Mouse (Mus musculus) kidney, postnatal 14 days (tissue): Measurements from ENCODE around the gene Gbx1.
"Not testable (repeated sequence)": the region's sequence is repeated elsewhere in the genome, so short reads cannot be mapped to it uniquely, and the experiment has no call there.

ENCODE experiments used
- DNase-seq: peaks from one replicate; pipeline ENCODE4 v3.0.0; 2022; ENCODE audit warnings: mixed read lengths

The Gbx1 gene

GRCm38 (mm10) chr5:24526889-24527230 lies at the start of gene Gbx1:
TSS of gene Gbx1 (minus strand) at chr5:24527202.
- peak; percentile 26 for DNase-seq

DNA sequence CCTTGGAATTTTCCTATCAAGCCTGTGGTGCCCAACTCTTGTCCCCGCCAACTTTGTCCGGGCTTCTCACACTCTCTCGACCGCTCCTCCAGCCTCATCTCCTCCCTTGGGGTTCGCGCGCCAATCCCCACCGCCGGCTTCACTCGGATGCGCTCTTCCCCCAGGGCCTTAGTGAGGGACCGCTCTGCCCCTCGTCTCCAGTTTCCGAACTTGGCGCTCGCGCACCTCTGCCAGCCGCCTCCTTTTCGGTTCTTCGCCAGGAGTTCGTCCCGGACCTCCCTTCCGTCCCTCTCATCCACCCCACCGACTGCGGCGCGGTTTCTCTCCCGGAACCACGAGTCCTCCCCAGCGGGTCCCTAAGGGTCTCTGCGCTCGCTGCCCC lies 49.8 kb upstream of the Gbx1 start:
- no peak for DNase-seq

GRCm38 (mm10) chr5:24575948-24576347 lies 48.9 kb upstream of the Gbx1 start:
- DNase-seq: no peak

- DNase-seq: no peak
These were observed 29.7 kb upstream of the Gbx1 start, which contains the start of gene 4931409K22Rik for GRCm38 (mm10) chr5:24556709-24557108. TSS of gene 4931409K22Rik (minus strand) at chr5:24556809.

GRCm38 (mm10) chr5:24555335-24555734 lies 28.3 kb upstream of the Gbx1 start:
- not testable (repeated sequence) for DNase-seq

DNA sequence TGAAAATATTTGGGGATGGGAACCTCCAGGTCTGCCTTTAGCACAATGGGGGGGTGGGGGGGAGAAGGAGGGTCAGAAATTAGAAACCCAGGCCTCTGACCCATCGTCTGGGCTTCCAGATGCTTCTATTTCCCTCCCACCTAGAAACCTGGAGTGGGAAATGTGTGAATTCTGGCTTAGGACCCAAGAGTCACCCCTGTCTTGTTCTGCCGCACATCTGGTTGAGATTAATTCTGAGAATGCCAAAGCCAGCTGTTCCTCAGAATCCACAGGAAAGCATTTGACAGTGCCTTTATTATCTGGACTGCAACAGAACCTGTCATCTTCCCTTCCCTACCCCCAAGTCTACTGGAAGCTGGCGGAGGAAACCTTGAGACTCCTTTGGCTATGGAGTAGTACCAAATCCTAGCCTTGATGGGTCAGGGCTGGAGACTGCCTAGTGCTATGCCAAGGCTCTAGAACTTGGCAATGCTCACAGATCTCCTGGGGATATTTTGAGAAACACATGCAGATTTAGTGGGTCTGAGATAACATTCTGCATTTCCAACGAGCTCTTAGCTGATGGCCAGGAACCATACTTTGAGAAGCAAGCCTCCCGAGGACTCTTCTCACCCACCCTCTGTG lies 26.7 kb upstream of the Gbx1 start:
- DNase-seq: no peak

DNA sequence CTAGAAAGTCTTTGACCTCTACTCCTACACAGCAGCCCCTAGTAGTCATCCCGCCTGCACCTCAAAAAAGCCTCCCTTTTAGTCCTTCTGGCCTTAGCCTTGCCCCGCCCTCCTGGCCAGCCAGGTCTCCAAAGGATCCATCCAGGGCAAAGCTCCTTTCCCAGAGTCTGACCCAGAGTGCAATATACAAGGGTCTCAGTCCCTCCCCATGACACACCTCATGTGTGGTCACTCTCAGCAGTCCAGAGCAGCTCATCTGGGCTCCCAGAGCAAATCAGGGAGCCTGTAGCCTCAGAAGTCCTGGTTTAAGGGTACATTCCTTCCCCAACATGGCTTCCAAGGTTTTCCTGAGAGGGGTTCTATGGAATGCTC lies 24.3 kb upstream of the Gbx1 start:
- no peak for DNase-seq

DNA sequence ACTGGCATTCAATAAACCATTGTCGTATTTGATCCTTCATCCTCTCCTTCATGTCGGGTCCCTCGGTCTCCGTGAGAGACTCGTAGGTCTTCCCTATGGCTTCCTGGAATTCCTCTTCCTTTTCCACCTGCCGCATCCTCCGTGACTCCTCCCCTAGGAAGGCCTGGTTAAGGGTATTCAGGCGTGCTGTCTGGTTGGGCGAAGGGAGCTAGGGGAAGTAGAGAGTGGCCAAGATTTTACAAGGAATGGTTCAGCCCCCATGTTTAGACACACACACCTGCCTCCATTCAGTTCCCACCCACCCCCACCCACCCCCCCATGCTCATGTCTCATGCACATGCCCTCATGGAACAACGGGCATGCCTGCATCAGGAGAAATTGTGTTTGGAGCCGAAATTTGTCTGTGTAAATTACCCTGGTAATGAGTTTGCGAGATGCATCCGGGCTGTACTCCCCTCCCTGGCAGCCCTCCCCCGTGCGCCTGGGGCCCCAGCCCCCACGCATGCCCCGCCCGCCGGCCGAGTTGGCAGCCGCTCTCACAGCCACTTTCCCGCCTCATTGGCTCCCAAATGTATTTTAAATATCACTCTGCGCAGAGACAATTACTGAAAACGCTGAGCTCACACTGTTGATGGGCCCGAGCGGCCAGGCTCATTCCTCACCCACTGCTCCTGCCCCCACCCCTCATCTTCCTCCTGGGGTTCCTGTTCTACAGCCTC lies 23.8 kb upstream of the Gbx1 start:
- DNase-seq: peak; percentile 67

- DNase-seq: no peak
These were observed 15.6 kb upstream of the Gbx1 start for GRCm38 (mm10) chr5:24542643-24543042.

DNA sequence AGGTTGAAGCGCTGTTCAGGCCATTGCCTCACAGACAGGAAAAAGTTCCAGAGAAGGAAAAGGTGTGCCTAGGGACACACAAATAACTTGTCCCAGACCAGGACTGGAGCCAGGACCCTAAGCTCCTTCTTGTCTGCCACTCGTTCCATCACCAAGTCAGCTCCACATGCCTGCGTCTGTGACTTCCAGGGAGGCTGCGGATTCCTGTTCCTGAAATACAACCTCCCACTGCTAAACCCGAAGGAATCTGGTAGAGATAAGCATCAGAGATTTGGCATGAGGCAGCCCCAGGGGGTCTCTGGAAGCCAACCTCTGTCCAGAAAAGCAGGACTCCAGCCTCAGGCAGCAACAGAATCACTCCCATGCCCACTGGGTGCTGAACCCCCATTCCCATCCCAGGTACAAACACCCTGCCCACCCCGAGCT lies 14.2 kb upstream of the Gbx1 start:
- no peak for DNase-seq

GRCm38 (mm10) chr5:24540387-24541143 lies 13.6 kb upstream of the Gbx1 start, which contains the start of gene Asb10:
TSS of gene Asb10 (minus strand) at chr5:24540978.
- peak; percentile 73 for DNase-seq

- no peak for DNase-seq
These were observed 12.7 kb upstream of the Gbx1 start for GRCm38 (mm10) chr5:24539571-24540296.

DNA sequence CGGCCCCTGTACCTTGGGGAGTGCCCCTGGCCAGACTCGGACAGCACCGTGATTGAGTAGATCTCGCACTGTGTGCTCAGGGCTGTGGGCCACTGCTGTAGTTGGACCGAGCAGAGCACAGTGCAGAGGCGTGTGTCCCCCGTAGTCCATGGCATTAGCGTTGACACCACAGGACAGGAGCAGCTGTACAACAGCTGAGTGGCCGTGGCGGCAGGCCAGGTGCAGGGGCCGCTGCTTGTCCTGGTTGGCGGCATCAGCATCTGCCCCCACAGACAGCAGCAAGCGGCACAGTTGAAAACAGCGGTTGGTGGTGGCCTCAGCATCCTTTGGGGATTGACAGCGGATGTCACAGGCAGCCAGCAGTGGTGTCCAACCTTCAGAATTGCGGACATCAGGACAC lies 10.6 kb upstream of the Gbx1 start:
- DNase-seq: no peak

GRCm38 (mm10) chr5:24536511-24536910 lies 9.5 kb upstream of the Gbx1 start:
- DNase-seq: no peak

DNA sequence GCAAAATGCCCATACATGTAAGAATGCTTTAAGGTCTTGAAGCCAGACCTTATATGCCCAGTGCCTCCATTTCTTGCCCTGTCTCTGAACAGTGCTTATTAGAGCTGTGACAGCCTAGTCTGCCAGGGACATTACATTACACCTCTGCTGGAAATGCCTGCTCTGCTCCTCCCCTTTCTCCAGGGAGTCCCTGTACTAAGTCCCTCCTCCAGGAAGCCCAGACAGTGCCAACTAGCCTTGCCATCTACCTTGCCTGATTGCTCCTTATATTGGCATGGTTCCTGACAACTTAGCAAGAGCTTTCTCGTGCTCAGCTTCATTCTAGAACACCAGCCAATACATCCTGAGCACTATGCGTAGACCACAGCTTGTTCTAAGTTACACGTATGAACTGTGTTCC lies 8.7 kb upstream of the Gbx1 start:
- DNase-seq: no peak

GRCm38 (mm10) chr5:24534292-24534691 lies 7.3 kb upstream of the Gbx1 start:
- no peak for DNase-seq

DNA sequence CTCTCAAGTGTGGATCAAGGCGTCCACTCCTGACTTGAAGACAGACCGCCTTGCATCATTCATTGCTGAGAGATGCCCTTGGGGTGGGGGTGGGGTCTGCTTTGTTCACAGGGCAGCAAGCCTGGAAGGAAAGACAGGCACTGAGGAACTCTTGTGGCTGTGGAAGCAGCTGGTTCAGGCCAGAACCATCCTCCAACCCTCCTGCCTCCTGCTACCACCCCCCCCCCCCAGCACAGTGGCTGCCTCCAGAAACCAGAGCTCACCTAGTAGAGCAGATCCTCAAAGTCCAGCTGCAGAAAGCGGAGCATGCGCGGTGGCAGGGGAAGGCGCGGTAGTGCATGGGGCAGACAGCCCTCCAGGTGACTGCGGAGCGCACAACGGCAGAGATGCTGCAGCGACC lies 6.4 kb upstream of the Gbx1 start:
- DNase-seq: no peak

GRCm38 (mm10) chr5:24530042-24530689 lies 3.2 kb upstream of the Gbx1 start:
- DNase-seq: peak; percentile 92

DNA sequence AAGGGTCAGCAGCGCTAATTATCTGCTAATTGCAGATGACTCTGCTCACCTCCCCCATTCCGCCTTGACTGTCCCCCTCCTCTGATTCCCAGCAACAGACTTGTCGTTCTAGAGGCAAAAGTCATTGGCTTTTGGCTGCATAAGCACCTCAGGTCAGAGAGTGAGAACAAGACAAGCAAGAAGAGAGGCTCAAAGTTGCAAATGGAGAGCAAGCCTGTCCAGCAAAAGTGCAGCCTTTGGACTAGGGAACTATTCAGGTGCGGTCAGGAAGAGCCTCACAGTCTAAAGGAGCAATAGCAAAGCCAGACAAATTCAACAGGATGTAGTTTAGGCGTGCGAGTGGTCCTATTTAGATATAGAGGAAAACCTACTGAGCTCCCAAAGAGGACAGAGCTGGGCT lies 778 bp upstream of the Gbx1 start:
- no peak for DNase-seq

GRCm38 (mm10) chr5:24526190-24526888 lies 663 bp downstream of the Gbx1 start:
- DNase-seq: no peak

DNA sequence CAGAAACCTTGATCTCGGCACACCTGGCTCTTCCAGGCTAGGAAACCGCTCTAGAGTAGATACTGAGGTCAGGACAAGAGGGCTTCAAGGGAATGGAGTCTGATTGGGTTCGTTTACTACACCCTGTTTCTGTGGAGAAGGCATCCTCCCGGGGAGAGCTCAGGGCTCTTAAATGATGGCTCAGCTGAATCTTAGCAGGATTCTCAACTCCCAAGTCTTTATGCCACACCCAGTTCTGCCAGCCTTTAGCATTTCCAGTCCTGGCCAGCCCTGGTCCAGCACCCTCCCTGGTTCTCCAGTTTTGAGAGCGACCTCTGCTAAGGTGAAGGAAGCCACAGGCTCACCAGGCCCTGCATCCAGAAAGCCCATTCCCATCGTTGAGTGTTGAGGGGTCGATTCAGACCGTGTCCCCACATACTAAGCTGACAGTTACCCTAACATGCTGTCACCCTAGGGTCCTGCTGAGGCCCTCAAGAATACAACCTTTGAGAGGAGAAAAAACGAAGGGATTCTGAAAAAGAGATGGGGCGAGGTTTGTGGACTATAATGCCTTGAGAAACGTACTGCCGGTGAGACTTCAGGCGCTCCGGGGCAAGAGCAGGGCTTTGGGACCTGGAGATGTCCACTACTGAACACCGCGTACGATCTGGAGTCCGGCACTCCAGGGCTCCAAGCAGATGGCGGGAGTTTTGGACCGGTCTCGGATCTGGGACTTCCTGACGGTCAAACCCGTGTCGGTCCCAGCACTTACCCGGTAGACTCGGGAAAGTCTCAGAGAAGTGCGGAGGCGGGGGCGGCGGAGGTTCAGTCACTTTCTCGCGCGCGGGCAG lies 1.4 kb downstream of the Gbx1 start:
- no peak for DNase-seq
